Mouse (Mus musculus): ENCODE measurements around the gene Ech1. TPM values are rescaled to one million over a fixed set of nuclear protein-coding genes. Genes with fewer than 3 reads are reported as not detected.

The Ech1 gene
- polyA plus RNA-seq, 1 experiment from 2014 or later, result 74.5 TPM

GRCm38 (mm10) chr7:28789235-28789634, 35.8 kb upstream of the Ech1 start:
- no peak overlapping the region for H3K4me2 ChIP-seq (ENCODE audit: low read depth, low read length)
- H3K36me3 ChIP-seq (ENCODE audit: control insufficient read depth, insufficient read depth, low read length), result peaks cover 4% of the 10 kb centered on the region; the same call in 1 of the 2 replicates
- whole genome bisulfite sequencing, result 88% methylated on average over 3 of the region's 3 CpGs
- no peak overlapping the region for H3K9ac ChIP-seq (replicated peaks; ENCODE audit: low read depth, low read length)
- H3K27me3 ChIP-seq (ENCODE audit: control insufficient read depth, insufficient read depth, low read length), result no peaks in the 10 kb centered on the region
- H3K9me3 ChIP-seq (ENCODE audit: control insufficient read depth, low read length), result no peaks in the 10 kb centered on the region
- no peak overlapping the region for H3K27ac ChIP-seq (ENCODE audit: low read depth, low read length)
- no peak overlapping the region for H3K4me3 ChIP-seq (ENCODE audit: low read depth, low read length)
- no peaks in the 10 kb centered on the region for H3K4me1 ChIP-seq (ENCODE audit: control insufficient read depth, insufficient read depth, low read length)
- no peak for ATAC-seq (ENCODE audit: low read depth)

DNA sequence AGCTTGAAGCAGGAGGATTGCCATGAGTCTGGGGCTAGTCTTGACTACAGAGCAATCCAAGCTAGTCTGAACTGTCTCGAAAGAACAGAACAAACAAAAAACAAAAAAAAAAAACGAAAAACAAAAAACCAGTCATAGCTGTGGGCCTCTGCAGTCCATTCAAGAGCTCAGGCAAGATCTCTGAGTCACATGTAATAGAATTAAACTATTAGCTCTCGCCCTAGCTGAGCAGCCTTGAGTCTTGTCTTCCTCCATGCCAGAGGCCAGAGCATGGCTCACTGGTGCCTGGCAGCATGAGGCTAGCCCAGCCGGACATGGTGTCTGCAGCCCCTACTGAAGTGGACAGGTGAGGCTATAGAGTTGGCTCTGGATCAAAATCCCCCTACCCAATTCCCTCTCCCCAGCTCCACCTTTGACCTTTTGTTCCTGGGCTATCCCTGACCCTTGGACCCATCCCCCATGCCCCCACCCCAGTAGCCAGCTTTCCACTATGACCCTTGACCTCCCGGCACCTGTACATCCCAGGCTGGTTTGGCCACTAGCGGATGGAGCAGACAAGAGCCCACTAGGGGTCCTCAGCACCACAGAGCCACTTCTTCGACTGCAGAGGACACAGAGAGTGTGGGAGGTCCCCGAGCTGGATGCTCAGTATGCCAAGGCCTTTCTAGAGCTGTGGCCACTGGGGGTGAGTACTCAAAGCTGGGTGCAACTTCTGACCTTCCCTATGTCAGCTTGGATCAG, 34.8 kb upstream of the Ech1 start:
- Histone ChIP-seq H3K4me3 (ENCODE audit: low read depth, low read length) (no peak overlapping the region), H3K9me3 (ENCODE audit: control insufficient read depth, low read length) (no peaks in the 10 kb centered on the region), H3K9ac (replicated peaks; ENCODE audit: low read depth, low read length) (no peak overlapping the region), H3K4me2 (ENCODE audit: low read depth, low read length) (no peak overlapping the region), H3K27ac (ENCODE audit: low read depth, low read length) (no peak overlapping the region), H3K36me3 (ENCODE audit: control insufficient read depth, insufficient read depth, low read length) (peaks cover 4% of the 10 kb centered on the region; the same call in 1 of the 2 replicates), H3K27me3 (ENCODE audit: control insufficient read depth, insufficient read depth, low read length) (no peaks in the 10 kb centered on the region), H3K4me1 (ENCODE audit: control insufficient read depth, insufficient read depth, low read length) (no peaks in the 10 kb centered on the region)
- WGBS, result 58% methylated on average over 8 of the region's 8 CpGs
- no peak for ATAC-seq (ENCODE audit: low read depth)

DNA sequence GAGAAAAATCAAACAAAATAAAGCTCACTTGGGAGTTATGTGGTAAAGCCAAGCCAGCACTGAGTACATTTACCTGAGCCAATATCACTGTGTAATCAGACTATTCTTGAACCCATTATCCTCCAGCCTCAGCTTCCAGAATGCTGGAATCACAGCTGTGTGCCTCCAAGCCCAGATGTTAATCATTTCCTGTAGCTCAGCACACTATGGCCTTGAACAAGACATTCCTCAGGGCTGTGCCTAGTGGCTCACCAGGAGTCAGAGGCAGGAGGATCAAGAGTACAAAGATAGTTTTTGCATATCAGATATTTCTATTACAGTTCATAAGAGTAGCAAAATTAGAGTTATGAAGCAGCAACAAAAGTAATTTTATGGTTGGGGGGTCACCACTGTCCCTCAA, 33.3 kb upstream of the Ech1 start:
- ATAC-seq (ENCODE audit: low read depth), result no peak
- no peaks in the 10 kb centered on the region for H3K4me1 ChIP-seq (ENCODE audit: control insufficient read depth, insufficient read depth, low read length)

DNA sequence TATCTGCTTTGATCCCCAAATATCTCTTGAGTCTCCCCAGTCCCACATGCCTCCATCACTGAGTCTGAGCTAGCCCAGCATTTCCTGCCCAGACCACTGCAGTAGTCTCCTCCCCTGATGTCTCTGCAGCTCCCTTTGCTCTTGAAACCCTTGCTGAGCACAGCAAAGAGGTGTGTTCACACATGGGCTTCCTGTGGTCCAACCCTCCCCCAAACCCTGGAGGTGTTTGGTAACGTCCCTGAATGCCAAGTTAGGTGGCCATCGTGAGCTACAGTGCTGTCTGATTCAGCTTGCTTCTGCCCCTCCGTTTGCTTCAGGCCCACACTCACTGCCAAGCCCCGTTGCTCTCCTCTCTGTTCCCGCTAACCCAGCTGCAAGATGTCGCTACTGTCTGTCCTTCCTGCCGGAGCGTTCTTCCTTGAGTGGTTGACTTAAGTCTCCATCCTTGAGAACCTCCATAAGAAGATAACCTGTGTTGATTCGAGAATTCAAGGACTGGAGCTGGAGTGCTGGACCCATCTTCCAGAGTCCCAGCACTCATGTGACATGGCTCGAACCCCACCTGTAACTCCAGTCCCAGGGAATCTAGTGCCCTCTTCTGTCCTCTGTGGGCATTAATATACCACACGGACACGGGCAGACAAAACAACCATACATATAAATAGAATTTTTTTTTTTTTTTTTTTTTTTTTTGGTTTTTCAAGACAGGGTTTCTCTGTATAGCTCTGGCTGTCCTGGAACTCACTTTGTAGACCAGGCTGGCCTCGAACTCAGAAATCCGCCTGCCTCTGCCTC, 32.4 kb upstream of the Ech1 start:
- Histone ChIP-seq H3K36me3 (ENCODE audit: control insufficient read depth, insufficient read depth, low read length) (no peaks in the 10 kb centered on the region; the same call in 1 of the 2 replicates), H3K27me3 (ENCODE audit: control insufficient read depth, insufficient read depth, low read length) (no peaks in the 10 kb centered on the region), H3K4me1 (ENCODE audit: control insufficient read depth, insufficient read depth, low read length) (no peaks in the 10 kb centered on the region), H3K4me3 (ENCODE audit: low read depth, low read length) (no peak overlapping the region), H3K9ac (replicated peaks; ENCODE audit: low read depth, low read length) (no peak overlapping the region), H3K4me2 (ENCODE audit: low read depth, low read length) (no peak overlapping the region), H3K27ac (ENCODE audit: low read depth, low read length) (no peak overlapping the region), H3K9me3 (ENCODE audit: control insufficient read depth, low read length) (no peaks in the 10 kb centered on the region)
- ATAC-seq (ENCODE audit: low read depth), result no peak
- WGBS, result 84% methylated on average over 12 of the region's 14 CpGs

More for the DNA sequence above, 33.3 kb upstream of the Ech1 start:
- Histone ChIP-seq H3K27me3 (ENCODE audit: control insufficient read depth, insufficient read depth, low read length) (no peaks in the 10 kb centered on the region), H3K36me3 (ENCODE audit: control insufficient read depth, insufficient read depth, low read length) (no peaks in the 10 kb centered on the region; the same call in 1 of the 2 replicates), H3K27ac (ENCODE audit: low read depth, low read length) (no peak overlapping the region), H3K4me2 (ENCODE audit: low read depth, low read length) (no peak overlapping the region), H3K4me3 (ENCODE audit: low read depth, low read length) (no peak overlapping the region), H3K9ac (replicated peaks; ENCODE audit: low read depth, low read length) (no peak overlapping the region), H3K9me3 (ENCODE audit: control insufficient read depth, low read length) (no peaks in the 10 kb centered on the region)

- Histone ChIP-seq H3K27me3 (ENCODE audit: control insufficient read depth, insufficient read depth, low read length) (no peaks in the 10 kb centered on the region), H3K4me3 (ENCODE audit: low read depth, low read length) (no peak overlapping the region), H3K4me2 (ENCODE audit: low read depth, low read length) (no peak overlapping the region), H3K36me3 (ENCODE audit: control insufficient read depth, insufficient read depth, low read length) (no peaks in the 10 kb centered on the region; the same call in 1 of the 2 replicates), H3K9ac (replicated peaks; ENCODE audit: low read depth, low read length) (no peak overlapping the region), H3K4me1 (ENCODE audit: control insufficient read depth, insufficient read depth, low read length) (no peaks in the 10 kb centered on the region), H3K9me3 (ENCODE audit: control insufficient read depth, low read length) (no peaks in the 10 kb centered on the region), H3K27ac (ENCODE audit: low read depth, low read length) (no peak overlapping the region)
- 38% methylated on average over 2 of the region's 2 CpGs for WGBS
- no peak for ATAC-seq (ENCODE audit: low read depth)
These were observed 31.2 kb upstream of the Ech1 start for GRCm38 (mm10) chr7:28793834-28794233.

GRCm38 (mm10) chr7:28794496-28794895, 30.5 kb upstream of the Ech1 start:
- no peak overlapping the region for H3K27ac ChIP-seq (ENCODE audit: low read depth, low read length)
- H3K4me2 ChIP-seq (ENCODE audit: low read depth, low read length), result no peak overlapping the region
- H3K4me1 ChIP-seq (ENCODE audit: control insufficient read depth, insufficient read depth, low read length), result no peaks in the 10 kb centered on the region
- H3K9me3 ChIP-seq (ENCODE audit: control insufficient read depth, low read length), result no peaks in the 10 kb centered on the region
- no peak for ATAC-seq (ENCODE audit: low read depth)
- H3K4me3 ChIP-seq (ENCODE audit: low read depth, low read length), result no peak overlapping the region
- no peak overlapping the region for H3K9ac ChIP-seq (replicated peaks; ENCODE audit: low read depth, low read length)
- H3K36me3 ChIP-seq (ENCODE audit: control insufficient read depth, insufficient read depth, low read length), result no peaks in the 10 kb centered on the region
- 77% methylated on average over 3 of the region's 3 CpGs for WGBS
- no peaks in the 10 kb centered on the region for H3K27me3 ChIP-seq (ENCODE audit: control insufficient read depth, insufficient read depth, low read length)

DNA sequence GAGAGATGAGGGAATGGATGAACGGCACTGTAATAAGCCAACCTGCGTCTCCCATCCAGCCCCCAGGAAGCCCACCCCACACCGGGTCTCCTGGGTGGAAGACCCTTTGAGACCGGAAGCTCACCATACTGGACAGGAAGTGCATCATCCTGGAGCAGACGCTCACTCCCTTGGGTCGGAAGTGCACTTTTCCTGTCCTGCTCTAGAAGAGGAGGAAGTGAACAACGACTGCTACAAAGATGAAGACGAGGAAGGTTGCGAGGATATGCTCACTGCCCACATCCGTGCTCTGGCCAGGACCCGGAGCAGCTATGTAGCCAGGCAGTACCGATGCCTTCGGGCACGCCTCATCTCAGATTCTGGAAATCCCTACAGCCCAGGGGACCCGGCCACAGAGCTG, 29.2 kb upstream of the Ech1 start:
- H3K4me2 ChIP-seq (ENCODE audit: low read depth, low read length), result no peak overlapping the region
- no peaks in the 10 kb centered on the region for H3K27me3 ChIP-seq (ENCODE audit: control insufficient read depth, insufficient read depth, low read length)
- no peak for ATAC-seq (ENCODE audit: low read depth)
- no peak overlapping the region for H3K4me3 ChIP-seq (ENCODE audit: low read depth, low read length)
- 86% methylated on average over 15 of the region's 15 CpGs for WGBS
- no peak overlapping the region for H3K9ac ChIP-seq (replicated peaks; ENCODE audit: low read depth, low read length)
- no peak overlapping the region for H3K27ac ChIP-seq (ENCODE audit: low read depth, low read length)
- H3K9me3 ChIP-seq (ENCODE audit: control insufficient read depth, low read length), result no peaks in the 10 kb centered on the region
- H3K36me3 ChIP-seq (ENCODE audit: control insufficient read depth, insufficient read depth, low read length), result no peaks in the 10 kb centered on the region
- no peaks in the 10 kb centered on the region for H3K4me1 ChIP-seq (ENCODE audit: control insufficient read depth, insufficient read depth, low read length)

GRCm38 (mm10) chr7:28796562-28796975, 28.4 kb upstream of the Ech1 start:
- Histone ChIP-seq H3K9me3 (ENCODE audit: control insufficient read depth, low read length) (no peaks in the 10 kb centered on the region), H3K27ac (ENCODE audit: low read depth, low read length) (no peak overlapping the region), H3K9ac (replicated peaks; ENCODE audit: low read depth, low read length) (0 out of 2 replicates have a peak overlapping the region, but pooled peaks have one; percentile 2), H3K27me3 (ENCODE audit: control insufficient read depth, insufficient read depth, low read length) (no peaks in the 10 kb centered on the region), H3K4me3 (ENCODE audit: low read depth, low read length) (peak overlapping the region; percentile 7; the same call in 1 of the 2 replicates), H3K4me1 (ENCODE audit: control insufficient read depth, insufficient read depth, low read length) (no peaks in the 10 kb centered on the region), H3K36me3 (ENCODE audit: control insufficient read depth, insufficient read depth, low read length) (no peaks in the 10 kb centered on the region), H3K4me2 (ENCODE audit: low read depth, low read length) (peak overlapping the region; percentile 35)
- 15% methylated on average over 32 of the region's 32 CpGs for WGBS
- peak; percentile 73; the same call in 1 of the 2 replicates for ATAC-seq (ENCODE audit: low read depth)

GRCm38 (mm10) chr7:28799994-28800393, 25.0 kb upstream of the Ech1 start:
- Histone ChIP-seq H3K36me3 (ENCODE audit: control insufficient read depth, insufficient read depth, low read length) (no peaks in the 10 kb centered on the region), H3K9me3 (ENCODE audit: control insufficient read depth, low read length) (no peaks in the 10 kb centered on the region), H3K9ac (replicated peaks; ENCODE audit: low read depth, low read length) (no peak overlapping the region), H3K4me3 (ENCODE audit: low read depth, low read length) (no peak overlapping the region), H3K4me2 (ENCODE audit: low read depth, low read length) (no peak overlapping the region), H3K4me1 (ENCODE audit: control insufficient read depth, insufficient read depth, low read length) (no peaks in the 10 kb centered on the region), H3K27ac (ENCODE audit: low read depth, low read length) (no peak overlapping the region), H3K27me3 (ENCODE audit: control insufficient read depth, insufficient read depth, low read length) (no peaks in the 10 kb centered on the region)
- 92% methylated on average over 9 of the region's 9 CpGs for WGBS
- ATAC-seq (ENCODE audit: low read depth), result no peak

Data from neural tube, embryonic 14.5 days (tissue).